Comparison of ENCODE assay signal across 8 mouse cellular contexts in the genomic region with DNA sequence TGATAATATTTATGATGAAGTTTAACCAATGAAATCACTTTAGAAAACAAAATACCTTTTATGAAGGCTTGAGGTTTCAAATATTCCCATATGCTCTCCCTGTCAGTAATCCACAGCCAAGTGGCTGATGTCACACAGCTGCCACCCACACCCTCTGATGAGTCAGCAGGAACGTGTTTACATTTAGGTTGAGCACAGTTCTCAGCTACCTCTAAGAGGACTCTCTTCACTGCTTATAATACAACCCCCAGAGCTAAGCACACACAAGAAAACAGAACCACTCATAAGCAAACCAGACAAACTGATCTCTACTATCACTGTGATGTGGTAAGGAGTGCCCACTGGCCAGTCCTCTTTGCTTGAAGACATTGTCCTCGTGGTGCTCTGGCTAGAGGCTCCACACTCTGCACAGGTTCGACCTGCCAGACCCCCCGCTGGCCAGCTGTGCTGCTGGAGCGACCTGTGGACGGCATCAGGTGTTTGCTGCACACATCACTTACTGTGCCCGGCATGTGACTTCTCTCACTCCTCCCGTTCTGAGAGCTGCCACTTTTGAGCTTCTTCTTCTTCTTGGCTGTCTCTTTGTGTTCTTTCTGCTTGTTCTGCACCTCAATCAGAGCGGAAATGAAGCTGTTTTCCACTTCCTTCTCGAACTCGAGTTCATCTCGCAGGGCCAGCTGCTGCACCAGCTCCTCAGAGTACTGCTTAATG. TPM values are rescaled to one million over a fixed set of nuclear protein-coding genes. Genes with fewer than 3 reads are reported as not detected.
DNase-seq lines count a peak whose midpoint lies in the region; ATAC-seq and TF ChIP-seq lines count a peak whose summit lies in the region.

No protein-coding gene starts in this region.

- no peak overlapping the region for H3K9ac ChIP-seq in intestine, postnatal 0 days (ENCODE audit: low read depth, low read length)
- H3K9ac ChIP-seq in stomach, embryonic 15.5 days = no peak overlapping the region
- H3K9ac ChIP-seq in hindbrain, postnatal 0 days (replicated peaks; ENCODE audit: low read length) = no peak overlapping the region
- H3K9ac ChIP-seq in neural tube, embryonic 15.5 days (replicated peaks) = no peak overlapping the region
- H3K9ac ChIP-seq in hindbrain, embryonic 12.5 days = no peak overlapping the region

- peak; percentile 22 for DNase-seq in layer of hippocampus, adult 9-10 months (ENCODE audit: low spot score)
- no peak for DNase-seq in layer of hippocampus, postnatal 25 days (ENCODE audit: extremely low spot score in 1 of 2, low spot score in 1 of 2)
- peak; percentile 61 for DNase-seq in MN1 (ENCODE audit: low spot score)
- no peak for DNase-seq in hindbrain, postnatal 0 days (ENCODE audit: low spot score)

- H3K4me3 ChIP-seq in intestine, postnatal 0 days (ENCODE audit: low read depth, low read length) = no peak overlapping the region
- no peak overlapping the region for H3K4me3 ChIP-seq in stomach, embryonic 15.5 days (replicated peaks)
- H3K4me3 ChIP-seq in hindbrain, postnatal 0 days (ENCODE audit: low read length) = no peak overlapping the region
- H3K4me3 ChIP-seq in neural tube, embryonic 15.5 days (replicated peaks) = no peak overlapping the region
- H3K4me3 ChIP-seq in hindbrain, embryonic 12.5 days = no peak overlapping the region

- 60% methylated on average over 12 of the region's 12 CpGs for WGBS in intestine, postnatal 0 days
- 66% methylated on average over 12 of the region's 12 CpGs for WGBS in stomach, embryonic 15.5 days
- 69% methylated on average over 12 of the region's 12 CpGs for WGBS in hindbrain, postnatal 0 days
- WGBS in neural tube, embryonic 15.5 days = 85% methylated on average over 12 of the region's 12 CpGs
- WGBS in hindbrain, embryonic 12.5 days = 80% methylated on average over 12 of the region's 12 CpGs

- H3K9me3 ChIP-seq in intestine, postnatal 0 days (ENCODE audit: control insufficient read depth) = no peaks in the 10 kb centered on the region
- H3K9me3 ChIP-seq in stomach, embryonic 15.5 days = no peaks in the 10 kb centered on the region
- H3K9me3 ChIP-seq in hindbrain, postnatal 0 days (ENCODE audit: low read length) = no peaks in the 10 kb centered on the region
- no peaks in the 10 kb centered on the region for H3K9me3 ChIP-seq in neural tube, embryonic 15.5 days (replicated peaks)
- H3K9me3 ChIP-seq in hindbrain, embryonic 12.5 days (replicated peaks) = no peaks in the 10 kb centered on the region

- no peaks in the 10 kb centered on the region for H3K27me3 ChIP-seq in intestine, postnatal 0 days (replicated peaks; ENCODE audit: control insufficient read depth, insufficient read depth, low read length)
- no peaks in the 10 kb centered on the region for H3K27me3 ChIP-seq in stomach, embryonic 15.5 days (replicated peaks)
- H3K27me3 ChIP-seq in hindbrain, postnatal 0 days (ENCODE audit: insufficient read depth, low read length) = no peaks in the 10 kb centered on the region
- no peaks in the 10 kb centered on the region for H3K27me3 ChIP-seq in neural tube, embryonic 15.5 days (replicated peaks)
- H3K27me3 ChIP-seq in hindbrain, embryonic 12.5 days = no peaks in the 10 kb centered on the region

- no peaks in the 10 kb centered on the region; the same call in 1 of the 2 replicates for H3K36me3 ChIP-seq in intestine, postnatal 0 days (ENCODE audit: control insufficient read depth, insufficient read depth)
- peaks cover 13% of the 10 kb centered on the region; the same call in 1 of the 2 replicates for H3K36me3 ChIP-seq in stomach, embryonic 15.5 days
- no peaks in the 10 kb centered on the region for H3K36me3 ChIP-seq in hindbrain, postnatal 0 days (ENCODE audit: insufficient read depth, low read length)
- peaks cover 8% of the 10 kb centered on the region; the same call in 1 of the 2 replicates for H3K36me3 ChIP-seq in neural tube, embryonic 15.5 days
- H3K36me3 ChIP-seq in hindbrain, embryonic 12.5 days = peaks cover 22% of the 10 kb centered on the region

- peaks cover 18% of the 10 kb centered on the region for H3K4me1 ChIP-seq in intestine, postnatal 0 days (replicated peaks; ENCODE audit: control insufficient read depth, insufficient read depth, low read length)
- H3K4me1 ChIP-seq in stomach, embryonic 15.5 days = peaks cover 11% of the 10 kb centered on the region; the same call in 1 of the 2 replicates
- H3K4me1 ChIP-seq in hindbrain, postnatal 0 days (ENCODE audit: insufficient read depth, low read length) = 0 out of 2 replicates have a peak, but pooled peaks cover 1% of the 10 kb centered on the region
- no peaks in the 10 kb centered on the region for H3K4me1 ChIP-seq in neural tube, embryonic 15.5 days
- H3K4me1 ChIP-seq in hindbrain, embryonic 12.5 days = no peaks in the 10 kb centered on the region

- H3K4me2 ChIP-seq in intestine, postnatal 0 days (replicated peaks; ENCODE audit: low read depth) = no peak overlapping the region
- H3K4me2 ChIP-seq in stomach, embryonic 15.5 days = no peak overlapping the region
- H3K4me2 ChIP-seq in hindbrain, postnatal 0 days (ENCODE audit: low read depth, low read length) = no peak overlapping the region
- no peak overlapping the region for H3K4me2 ChIP-seq in neural tube, embryonic 15.5 days
- H3K4me2 ChIP-seq in hindbrain, embryonic 12.5 days (replicated peaks) = no peak overlapping the region

- no peak for ATAC-seq in intestine, postnatal 0 days
- ATAC-seq in stomach, embryonic 15.5 days (ENCODE audit: insufficient read depth, low FRiP score, low read depth) = peak; percentile 67; the same call in 1 of the 2 replicates
- no peak for ATAC-seq in hindbrain, postnatal 0 days
- ATAC-seq in neural tube, embryonic 15.5 days (ENCODE audit: low FRiP score) = no peak
- ATAC-seq in hindbrain, embryonic 12.5 days (ENCODE audit: low FRiP score) = no peak

- peak overlapping the region; percentile 79 for H3K27ac ChIP-seq in intestine, postnatal 0 days (ENCODE audit: low read depth, low read length)
- H3K27ac ChIP-seq in stomach, embryonic 15.5 days = peak overlapping the region; percentile 48; the same call in 1 of the 2 replicates
- no peak overlapping the region for H3K27ac ChIP-seq in hindbrain, postnatal 0 days
- no peak overlapping the region for H3K27ac ChIP-seq in neural tube, embryonic 15.5 days (replicated peaks)
- no peak overlapping the region for H3K27ac ChIP-seq in hindbrain, embryonic 12.5 days

- TF ChIP-seq CTCF in intestine, postnatal 0 days (IDR thresholded peaks at IDR 0.05; ENCODE audit: low read depth) = no peak
- TF ChIP-seq CTCF in hindbrain, postnatal 0 days (IDR thresholded peaks at IDR 0.05; ENCODE audit: low read depth) = no peak

RNA-seq across cellular contexts. Expression of a gene that starts 17.7 kb away (rescaled TPM):
- 10 to 100 TPM; 31.6 to 34.4 TPM for total RNA-seq in layer of hippocampus, postnatal 25 days (2021)
- 59.4 and 62.3 TPM in 2 replicates for polyA plus RNA-seq in intestine, postnatal 0 days (2015; fragmentation: Nextera tagmentation; extraction: Ambion mirVana)
- 37.7 and 39.6 TPM in 2 replicates for polyA plus RNA-seq in stomach, embryonic 15.5 days (2015; fragmentation: Nextera tagmentation; extraction: Ambion mirVana)
- total RNA-seq in hindbrain, postnatal 0 days (2014; rRNA removed) = 36.5 and 46.2 TPM in 2 replicates
- polyA plus RNA-seq in hindbrain, postnatal 0 days (2015; fragmentation: Nextera tagmentation; extraction: Ambion mirVana) = 62.0 and 63.3 TPM in 2 replicates
- polyA plus RNA-seq in neural tube, embryonic 15.5 days (2015; fragmentation: Nextera tagmentation; extraction: Ambion mirVana) = 55.8 and 63.6 TPM in 2 replicates
- polyA plus RNA-seq in hindbrain, embryonic 12.5 days (2016; fragmentation: Nextera tagmentation; extraction: Ambion mirVana) = 44.8 and 48.9 TPM in 2 replicates

Comparison
In these comparisons a context has a peak if more than half of its experiments do, and no peak if none do; other contexts are left out.
1. DNase-seq: peak in layer of hippocampus, adult 9-10 months (single experiment) and MN1 (single experiment); none in layer of hippocampus, postnatal 25 days (0 of 2) and hindbrain, postnatal 0 days (single experiment).
2. H3K27ac ChIP-seq: peak in intestine, postnatal 0 days (single experiment) and stomach, embryonic 15.5 days (single experiment); none in hindbrain, postnatal 0 days (single experiment), neural tube, embryonic 15.5 days (single experiment) and hindbrain, embryonic 12.5 days (single experiment).